Mouse (Mus musculus) c-Kit-positive CD71-positive TER-119-negative erythroid progenitor cells, embryonic 14.5 days (primary cell): ENCODE measurements around the gene Tcam1.

ENCODE experiments used
- DNase-seq: peaks from one replicate; pipeline ENCODE4 v3.0.0-alpha.2; 2013; ENCODE audit warnings: low read depth

Gene Tcam1

GRCm38 (mm10) chr11:106318406-106319366 is 42.2 kb downstream of the Tcam1 start:
- no peak for DNase-seq

- no peak for DNase-seq
Measured at GRCm38 (mm10) chr11:106324858-106325257, 48.4 kb downstream of the Tcam1 start.

GRCm38 (mm10) chr11:106325566-106326206 is 49.2 kb downstream of the Tcam1 start:
- no peak for DNase-seq

- no peak for DNase-seq
Measured at GRCm38 (mm10) chr11:106326475-106326874, 50.0 kb downstream of the Tcam1 start.

GRCm38 (mm10) chr11:106328521-106328920 is 52.0 kb downstream of the Tcam1 start:
- DNase-seq, result no peak

GRCm38 (mm10) chr11:106329128-106329527 is 52.7 kb downstream of the Tcam1 start:
- DNase-seq, result no peak

GRCm38 (mm10) chr11:106329682-106330081 is 53.2 kb downstream of the Tcam1 start:
- peak; percentile 22 for DNase-seq

- DNase-seq, result no peak
Measured at GRCm38 (mm10) chr11:106332458-106332857, 56.0 kb downstream of the Tcam1 start.

GRCm38 (mm10) chr11:106334066-106334465 is 57.6 kb downstream of the Tcam1 start:
- no peak for DNase-seq

- DNase-seq, result no peak
Measured at GRCm38 (mm10) chr11:106338029-106338428, 61.6 kb downstream of the Tcam1 start.
